Mouse (Mus musculus) cerebellum, adult 18-20 months (tissue): Measurements from ENCODE around the gene Sppl2b.
"Not testable (repeated sequence)": the region's sequence is repeated elsewhere in the genome, so short reads cannot be mapped to it uniquely, and the experiment has no call there.

ENCODE experiments used
- DNase-seq, 2 experiments: peaks; one replicate each; pipeline ENCODE4 v3.0.0; 2021

The Sppl2b gene

DNA sequence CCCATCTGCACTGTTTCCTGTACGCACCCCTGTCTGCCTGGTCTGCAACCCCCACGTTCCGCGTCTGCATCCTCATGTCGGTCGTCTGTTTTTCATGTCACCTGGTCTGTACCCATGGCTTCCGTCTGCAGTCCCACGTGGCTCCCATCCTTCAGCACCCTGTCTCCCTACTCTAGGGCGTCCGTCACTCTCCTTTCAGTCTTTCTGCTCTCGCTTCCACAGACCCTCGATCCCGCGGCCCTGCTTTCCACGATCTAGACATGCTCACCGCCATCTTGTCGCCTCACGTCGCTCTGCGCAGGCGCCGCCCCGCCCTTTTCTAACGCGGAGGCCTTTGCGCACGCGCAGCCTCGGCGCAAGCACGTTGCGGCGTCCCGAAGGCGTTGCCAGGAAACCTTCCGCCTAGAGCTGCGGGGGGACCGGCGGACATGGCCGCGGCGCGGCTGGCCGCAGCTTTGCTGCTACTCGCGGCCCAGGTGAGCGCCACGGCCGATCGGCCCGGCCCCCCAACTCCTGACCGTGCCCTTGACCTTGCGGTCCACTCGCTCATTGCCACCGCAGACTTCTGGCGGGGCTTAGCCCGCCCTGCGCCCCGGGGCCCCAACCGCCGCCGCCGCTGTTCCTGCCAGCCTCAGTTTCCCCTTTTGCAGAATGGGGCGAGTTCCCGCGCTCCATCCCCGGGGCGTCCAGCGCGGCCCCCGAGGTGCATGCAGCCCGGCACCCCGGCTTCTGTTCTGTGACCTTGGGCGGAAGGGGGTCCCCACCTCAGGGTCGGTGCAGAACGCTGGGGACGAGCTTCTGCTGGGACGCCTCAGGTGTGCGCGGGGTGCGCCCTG is at the start of gene Sppl2b, which contains the start of gene Lsm7:
TSS of gene Sppl2b (plus strand) at position 363 of the 836 bp plus-strand sequence.
TSS of gene Lsm7 (minus strand) at position 297 of the 836 bp plus-strand sequence.
- DNase-seq = peak; percentile 95 to 99

DNA sequence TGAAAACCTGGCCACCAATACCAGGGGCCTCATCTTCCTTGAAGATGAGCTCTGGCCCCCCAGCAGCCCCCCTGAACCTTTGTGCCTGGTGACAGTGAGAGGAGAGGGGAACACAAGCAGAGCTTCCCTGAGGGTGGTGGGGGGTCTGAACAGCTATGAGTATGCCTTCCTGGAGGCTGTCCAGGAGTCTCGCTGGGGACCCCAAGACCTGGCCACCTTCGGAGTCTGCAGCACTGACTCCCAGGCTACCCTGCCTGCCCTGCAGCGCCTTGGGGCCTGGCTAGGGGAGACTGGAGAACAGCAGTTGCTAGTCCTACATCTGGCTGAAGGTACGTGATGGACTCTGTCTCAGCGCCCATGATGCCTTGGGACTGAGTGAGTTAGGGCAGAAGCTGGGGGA is 49.8 kb upstream of the Sppl2b start:
- no peak for DNase-seq

DNA sequence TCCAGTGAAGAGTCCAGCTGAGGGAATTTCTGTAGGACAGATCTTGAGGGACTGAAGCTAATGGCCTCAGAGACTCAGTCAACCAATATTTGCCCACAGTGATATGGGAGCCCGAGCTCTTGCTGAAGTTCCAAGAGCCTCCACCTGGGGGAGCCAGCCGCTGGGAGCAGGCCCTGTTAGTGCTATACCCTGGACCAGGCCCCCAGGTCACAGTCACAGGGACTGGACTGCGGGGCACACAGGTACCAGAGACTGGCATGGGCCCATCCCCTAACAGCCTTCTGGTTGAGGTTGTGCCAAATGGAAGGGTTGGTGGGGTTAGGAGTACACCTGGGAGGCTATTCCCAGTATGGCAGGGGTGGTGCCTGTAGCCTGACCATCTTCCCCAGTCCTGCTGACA is 49.1 kb upstream of the Sppl2b start:
- peak; percentile 86 to 89 for DNase-seq

DNA sequence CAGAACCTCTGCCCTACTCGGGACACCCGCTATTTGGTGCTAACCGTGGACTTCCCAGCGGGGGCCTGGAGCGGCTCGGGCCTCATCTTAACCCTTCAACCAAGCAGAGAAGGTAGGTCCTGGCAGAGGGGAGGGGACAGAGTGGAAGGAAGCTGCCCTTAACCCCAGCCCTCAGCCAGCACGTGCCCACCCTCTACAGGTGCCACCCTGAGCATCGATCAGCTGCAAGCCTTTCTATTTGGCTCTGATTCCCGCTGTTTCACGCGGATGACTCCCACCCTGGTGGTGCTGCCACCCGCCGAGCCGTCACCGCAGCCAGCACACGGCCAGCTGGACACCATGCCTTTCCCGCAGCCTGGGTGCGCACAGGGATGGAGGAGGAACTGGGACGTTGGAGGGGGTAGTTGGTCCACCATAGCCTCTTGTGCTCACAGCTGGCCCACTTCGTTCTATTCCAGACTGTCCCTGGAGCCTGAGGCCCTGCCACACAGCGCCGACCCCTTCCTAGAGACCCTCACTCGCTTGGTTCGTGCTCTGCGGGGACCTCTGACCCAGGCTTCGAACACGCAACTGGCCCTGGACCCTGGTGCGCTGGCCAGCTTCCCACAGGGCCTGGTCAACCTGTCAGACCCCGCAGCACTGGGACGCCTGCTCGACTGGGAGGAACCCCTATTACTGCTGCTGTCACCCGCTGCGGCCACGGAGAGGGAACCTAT is 48.6 kb upstream of the Sppl2b start:
- DNase-seq = no peak

DNA sequence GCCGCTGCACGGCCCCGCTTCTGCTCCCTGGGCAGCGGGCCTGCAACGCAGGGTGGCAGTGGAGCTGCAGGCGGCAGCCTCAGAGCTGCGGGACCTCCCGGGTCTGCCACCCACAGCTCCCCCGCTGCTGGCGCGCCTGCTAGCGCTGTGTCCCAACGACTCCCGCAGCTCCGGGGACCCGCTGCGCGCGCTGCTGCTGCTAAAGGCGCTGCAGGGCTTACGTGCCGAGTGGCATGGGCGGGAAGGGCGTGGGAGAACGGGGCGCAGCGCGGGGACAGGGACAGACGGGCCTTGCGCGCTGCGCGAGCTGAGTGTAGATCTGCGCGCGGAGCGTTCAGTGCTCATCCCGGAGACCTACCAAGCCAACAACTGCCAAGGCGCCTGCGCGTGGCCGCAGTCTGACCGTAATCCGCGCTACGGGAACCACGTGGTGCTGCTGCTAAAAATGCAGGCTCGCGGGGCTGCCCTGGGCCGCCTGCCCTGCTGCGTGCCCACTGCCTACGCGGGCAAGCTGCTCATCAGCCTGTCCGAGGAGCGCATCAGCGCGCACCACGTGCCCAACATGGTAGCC is 47.9 kb upstream of the Sppl2b start:
- DNase-seq = peak; percentile 87 to 89

DNA sequence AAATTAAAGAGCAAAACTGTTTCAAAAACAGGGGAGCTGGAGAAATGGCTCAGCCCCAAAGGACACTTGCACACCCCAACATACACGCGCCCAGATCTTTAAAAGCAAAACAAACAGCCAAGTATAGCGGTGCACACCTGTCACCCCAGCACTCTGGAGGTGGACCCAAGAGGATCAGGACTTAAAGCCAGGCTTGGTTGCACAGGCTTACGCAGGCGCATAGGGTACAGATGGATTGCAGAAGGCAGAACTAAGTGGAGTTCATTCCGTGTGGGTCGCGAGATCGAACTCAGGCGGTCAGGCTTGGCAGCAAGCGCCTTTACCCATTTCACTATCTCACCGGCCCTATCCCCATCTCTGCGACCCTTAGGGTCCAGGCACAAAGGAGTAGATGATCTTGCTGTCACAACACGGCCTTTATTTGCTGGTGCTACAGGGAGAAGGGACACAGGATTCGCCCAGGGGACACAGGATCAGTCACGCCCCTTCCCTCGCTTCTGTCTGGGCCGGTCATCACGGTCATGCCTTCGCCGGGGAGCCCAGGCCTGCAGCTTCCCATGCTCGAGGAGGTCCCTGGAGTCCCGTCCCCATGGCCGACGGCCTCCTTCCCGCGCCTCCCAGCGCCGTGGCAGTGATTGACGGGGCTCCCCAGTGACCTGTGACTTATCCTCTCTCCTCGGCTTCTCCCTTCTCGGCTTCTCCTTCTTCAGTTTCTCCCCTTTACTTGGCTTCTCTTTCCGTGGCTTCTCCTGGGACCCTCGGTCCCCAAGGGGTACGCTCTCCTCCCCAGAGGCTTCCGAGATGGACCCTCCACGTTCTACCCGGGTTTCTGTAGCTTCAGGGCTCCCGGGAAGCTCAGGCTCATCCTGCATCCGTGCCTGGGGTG is 46.7 kb upstream of the Sppl2b start:
- peak in 1 of 2 experiments; percentile 27 for DNase-seq

DNA sequence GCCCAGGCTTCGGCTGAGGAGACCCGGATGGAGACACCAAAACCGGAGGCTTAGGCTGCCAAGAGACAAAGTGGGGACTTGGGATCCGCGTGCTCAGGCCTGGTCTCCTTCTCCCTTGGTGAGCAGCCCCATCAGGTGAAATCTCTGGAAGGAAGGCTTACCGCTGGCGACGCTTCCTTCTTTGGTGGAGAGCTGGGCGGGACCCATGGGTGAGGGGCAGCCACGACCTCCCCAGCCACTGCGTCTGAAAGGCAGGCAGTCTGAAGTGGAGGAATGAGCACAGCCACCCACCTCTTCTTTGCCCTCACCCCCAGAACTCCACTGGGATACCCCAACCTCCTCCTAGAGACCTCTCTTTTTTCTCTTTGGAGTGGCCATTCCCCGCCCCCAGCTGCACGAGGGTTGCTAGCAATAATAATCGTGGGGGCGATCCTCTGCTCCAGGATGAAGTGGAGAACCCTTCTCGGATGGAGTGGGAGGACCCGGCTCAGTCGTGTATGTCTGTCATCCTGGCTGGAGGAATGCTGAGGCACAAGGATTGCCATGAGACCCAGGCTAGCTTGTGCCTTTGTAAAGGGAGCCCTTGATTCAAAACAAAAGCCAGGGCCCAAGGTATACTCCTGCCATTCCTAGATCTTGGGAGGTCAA is 46.0 kb upstream of the Sppl2b start:
- DNase-seq = no peak

DNA sequence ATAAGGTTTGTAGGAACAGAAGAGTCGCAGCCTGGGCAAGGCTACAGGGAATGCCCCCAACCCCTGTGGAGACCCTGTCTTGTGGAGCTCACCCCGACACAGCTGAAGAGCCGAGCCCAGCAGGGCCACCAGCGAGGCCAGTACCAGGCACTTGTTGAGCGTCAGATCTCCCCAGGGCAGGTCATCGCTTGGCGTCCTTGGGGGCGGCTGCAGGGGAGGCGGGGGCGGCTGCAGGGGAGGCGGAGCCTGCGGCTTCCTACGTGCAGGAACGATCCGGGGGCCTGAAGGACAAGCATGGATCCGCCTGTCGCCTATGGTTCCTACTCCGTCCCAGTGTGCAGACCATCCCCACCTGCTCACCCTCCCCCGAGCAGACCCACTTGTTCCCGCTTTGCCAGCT is 45.0 kb upstream of the Sppl2b start:
- DNase-seq = no peak

DNA sequence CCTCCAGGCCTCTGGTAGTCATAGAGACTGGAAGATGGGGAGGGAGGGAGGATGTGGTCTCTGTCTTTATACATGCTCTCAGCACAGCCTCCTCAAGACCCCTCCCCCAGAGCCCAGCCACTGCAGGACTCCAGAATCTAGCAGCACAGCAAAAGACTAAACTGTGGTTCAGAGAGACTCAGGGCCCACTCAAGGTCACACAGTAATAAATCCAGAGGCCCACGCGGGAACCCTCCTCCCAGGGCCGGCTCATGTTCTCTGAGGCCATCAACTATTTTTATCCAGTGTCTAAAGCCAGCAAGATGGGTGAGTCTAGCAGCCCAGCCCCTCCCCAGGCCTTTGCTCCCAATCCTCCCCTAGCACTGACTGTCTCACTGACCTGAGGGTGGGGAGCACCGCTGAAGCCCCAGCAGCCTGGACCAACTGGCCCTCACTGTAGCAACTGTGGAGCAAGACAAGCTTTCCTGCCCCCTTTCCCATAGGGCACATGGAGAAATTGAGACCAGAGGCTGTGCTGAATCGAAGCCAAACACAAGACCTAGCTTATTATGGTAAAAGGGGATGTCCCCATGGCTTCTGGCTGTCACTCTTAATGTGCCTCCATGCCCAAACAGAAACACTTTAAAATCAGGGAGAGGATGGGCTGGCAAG is 42.6 kb upstream of the Sppl2b start:
- no peak for DNase-seq

DNA sequence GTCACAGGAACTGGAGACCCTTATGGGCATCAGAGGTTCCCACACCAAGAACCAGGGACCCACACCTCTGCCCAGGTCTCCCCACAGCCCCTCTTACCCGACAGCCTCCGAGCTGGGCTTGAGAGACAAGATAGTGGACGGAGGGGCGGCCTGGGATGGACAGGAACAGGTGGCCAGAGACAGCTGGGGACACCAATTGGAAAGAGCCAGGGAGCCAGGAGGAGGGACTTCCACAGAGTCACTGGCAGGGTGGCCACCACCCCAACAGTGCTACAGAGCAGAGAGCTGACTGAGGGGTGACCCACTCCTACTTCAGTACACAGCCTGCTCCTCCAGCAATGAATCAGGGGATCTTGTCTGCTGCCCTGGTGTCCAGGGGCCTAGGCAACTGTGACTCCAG is 41.7 kb upstream of the Sppl2b start, which contains the start of gene Jsrp1:
TSS of gene Jsrp1 (minus strand) at position 133 of the 400 bp plus-strand sequence.
- no peak for DNase-seq

DNA sequence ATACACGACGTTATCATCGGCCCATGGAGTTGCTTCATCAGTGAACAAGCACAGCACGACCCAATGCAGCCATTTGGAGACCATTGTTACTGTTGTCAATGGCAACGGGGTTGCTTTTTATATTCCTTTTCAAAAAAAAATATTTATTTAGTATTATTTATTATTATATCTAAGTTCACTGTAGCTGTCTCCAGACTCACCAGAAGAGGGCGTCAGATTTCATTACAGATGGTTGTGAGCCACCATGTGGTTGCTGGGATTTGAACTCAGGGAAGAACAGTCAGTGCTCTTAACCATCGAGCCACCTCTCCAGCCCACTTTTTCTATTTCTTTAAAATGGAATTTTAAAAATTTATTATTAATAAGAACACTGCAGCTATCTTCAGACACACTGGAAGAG is 40.3 kb upstream of the Sppl2b start:
- no peak for DNase-seq

DNA sequence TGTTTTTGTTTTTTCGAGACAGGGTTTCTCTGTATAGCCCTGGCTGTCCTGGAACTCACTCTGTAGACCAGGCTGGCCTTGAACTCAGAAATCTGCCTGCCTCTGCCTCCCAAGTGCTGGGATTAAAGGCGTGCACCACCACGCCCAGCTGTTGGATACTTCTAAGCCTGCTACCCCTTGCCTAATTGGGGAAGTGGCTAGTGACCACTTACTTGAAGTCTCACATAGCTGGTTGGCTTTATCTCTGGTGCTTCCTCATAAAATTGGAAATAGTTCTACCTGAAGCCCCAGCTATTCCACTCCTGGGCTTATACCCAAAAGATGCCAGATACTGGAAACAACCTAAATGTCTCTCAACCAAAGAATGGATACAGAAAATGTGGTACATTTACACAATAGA is 38.8 kb upstream of the Sppl2b start:
- not testable (repeated sequence) for DNase-seq

DNA sequence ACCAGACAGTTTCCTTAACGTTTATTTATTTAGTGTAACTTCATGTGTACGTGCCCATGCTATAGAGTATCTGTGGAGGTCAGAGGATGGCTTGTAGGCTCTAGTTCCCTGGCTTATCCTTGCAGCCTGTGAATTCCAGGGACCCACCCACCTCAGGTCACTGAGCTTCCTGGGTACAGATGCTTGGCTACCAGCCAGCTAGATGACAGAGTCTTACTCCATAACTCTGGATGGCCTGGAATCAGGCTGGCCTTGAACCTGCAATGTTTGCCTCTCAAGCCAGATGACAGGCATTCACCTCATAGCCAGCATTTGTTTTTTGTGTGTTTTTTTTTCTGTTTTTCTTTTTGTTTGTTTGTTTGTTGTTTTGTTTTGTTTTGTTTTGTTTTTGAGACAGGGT is 37.9 kb upstream of the Sppl2b start:
- DNase-seq = no peak

DNA sequence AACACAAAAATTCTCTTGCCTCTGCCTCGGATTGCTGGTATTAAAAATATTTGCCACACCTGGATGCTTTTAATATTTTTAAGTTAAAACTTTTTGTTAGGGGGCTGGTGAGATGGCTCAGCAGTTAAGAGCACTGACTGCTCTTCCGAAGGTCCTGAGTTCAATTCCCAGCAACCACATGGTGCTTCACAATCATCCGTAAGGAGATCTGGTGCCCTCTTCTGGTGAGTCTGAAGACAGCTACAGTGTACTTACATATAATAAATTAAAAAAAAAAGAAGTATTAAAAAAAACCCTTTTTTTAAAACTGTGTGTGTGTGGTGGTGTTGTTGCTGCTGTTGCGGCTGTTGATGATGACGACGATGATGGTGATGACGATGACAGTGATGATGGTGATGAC is 37.1 kb upstream of the Sppl2b start:
- not testable (repeated sequence) for DNase-seq

DNA sequence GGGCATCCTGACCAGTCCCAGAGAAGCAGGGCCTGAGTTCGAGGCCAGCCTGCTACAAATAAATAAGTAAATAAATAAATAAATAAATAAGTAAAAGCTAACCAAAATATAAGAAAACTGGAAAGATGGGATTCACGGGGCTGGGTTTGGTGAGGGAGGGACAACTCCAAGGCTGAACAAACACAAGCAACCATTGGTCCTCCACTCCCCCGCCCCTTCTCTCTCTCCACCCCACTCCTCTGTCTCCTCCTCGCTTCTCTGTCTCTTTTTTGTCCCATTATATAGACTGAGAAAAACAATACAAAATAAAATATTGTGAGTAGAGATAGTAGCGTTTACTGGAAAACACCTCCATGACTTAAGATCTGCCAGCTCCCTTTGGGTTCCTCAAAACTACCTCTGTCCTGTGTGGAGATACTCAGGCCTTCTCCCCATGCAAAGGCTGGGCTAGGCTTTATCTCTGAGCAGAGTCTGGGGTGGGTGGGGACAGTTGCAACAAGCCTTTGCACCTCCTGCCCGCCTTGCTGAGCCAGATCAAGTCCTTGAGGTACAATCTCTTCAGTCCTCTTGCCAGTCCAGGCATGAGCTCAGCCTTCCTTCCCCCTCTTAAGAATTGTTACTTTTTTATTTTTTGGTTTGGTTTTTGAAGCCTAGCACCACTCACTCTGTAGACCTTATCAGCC is 36.3 kb upstream of the Sppl2b start:
- no peak for DNase-seq

DNA sequence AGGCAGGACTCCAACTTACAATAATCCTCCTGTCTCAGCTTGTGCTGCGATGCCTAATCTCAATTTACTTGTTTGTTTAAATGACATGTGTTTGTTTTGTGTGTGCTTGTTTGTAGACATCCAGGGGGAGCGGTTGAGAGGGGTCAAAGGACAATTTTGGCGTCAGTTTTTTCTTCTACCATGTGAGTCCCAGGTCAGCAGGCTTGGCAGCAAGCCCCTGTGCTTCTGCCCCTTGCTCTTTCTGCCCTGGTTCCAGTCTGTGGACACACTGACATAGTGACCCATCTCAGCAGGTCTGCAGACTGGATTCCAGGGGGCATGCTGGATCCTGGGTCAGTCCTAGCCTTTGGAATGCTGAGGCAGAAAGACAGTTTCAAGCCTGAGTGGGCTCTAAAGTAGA is 35.7 kb upstream of the Sppl2b start:
- DNase-seq = no peak

DNA sequence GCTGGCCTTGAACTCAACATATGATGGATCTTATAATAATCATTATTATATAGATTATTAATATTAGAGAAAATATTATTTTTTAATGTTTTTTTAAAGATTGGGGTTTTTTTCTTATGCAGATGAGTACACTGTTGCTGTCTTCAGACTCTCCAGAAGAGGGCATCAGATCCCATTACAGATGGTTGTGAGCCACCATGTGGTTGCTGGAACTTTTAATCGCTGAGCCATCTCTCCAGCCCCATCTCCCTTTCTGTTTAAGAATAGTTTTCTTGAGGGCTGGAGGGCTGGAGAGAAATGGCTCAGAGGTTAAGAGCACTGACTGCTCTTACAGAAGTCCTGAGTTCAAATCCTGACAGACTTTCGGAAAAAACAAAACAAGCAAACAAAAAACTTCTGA is 33.1 kb upstream of the Sppl2b start:
- DNase-seq = peak; percentile 58 to 59

DNA sequence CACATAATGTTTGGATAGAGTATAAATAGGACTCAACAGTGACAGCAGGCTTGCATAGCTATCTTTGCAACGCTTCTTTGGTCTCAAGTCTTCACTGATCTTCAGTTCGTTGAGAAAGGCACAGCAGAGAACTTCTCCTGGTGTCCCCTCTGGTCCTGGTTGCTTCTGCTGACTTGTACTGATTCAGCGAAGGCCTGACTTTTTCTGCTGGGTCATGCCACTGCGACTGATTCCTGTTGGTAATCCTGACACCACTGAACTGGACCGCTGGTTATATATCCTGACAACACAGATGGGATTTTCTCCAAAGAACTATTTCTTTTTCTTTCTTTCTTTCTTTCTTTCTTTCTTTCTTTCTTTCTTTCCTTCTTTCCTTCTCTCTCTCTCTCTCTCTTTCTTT is 32.5 kb upstream of the Sppl2b start:
- no peak for DNase-seq

DNA sequence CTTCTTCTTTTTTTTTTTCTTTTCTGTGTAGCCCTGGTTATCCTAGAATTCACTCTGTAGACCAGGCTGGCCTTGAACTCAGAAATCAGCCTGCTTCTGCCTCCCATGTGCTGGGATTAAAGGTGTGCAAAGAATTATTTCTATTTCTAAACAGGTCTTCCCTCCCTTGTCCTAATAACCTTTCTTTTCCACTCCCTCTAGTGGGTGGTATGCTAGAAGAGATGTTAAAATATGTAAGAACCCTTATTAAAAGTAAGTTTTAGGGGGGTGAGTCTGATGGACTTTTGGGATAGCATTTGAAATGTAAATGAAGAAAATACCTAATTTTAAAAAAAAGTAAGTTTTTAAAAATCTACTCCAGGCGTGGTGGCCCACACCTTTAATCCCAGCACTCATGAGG is 31.8 kb upstream of the Sppl2b start:
- DNase-seq = no peak

DNA sequence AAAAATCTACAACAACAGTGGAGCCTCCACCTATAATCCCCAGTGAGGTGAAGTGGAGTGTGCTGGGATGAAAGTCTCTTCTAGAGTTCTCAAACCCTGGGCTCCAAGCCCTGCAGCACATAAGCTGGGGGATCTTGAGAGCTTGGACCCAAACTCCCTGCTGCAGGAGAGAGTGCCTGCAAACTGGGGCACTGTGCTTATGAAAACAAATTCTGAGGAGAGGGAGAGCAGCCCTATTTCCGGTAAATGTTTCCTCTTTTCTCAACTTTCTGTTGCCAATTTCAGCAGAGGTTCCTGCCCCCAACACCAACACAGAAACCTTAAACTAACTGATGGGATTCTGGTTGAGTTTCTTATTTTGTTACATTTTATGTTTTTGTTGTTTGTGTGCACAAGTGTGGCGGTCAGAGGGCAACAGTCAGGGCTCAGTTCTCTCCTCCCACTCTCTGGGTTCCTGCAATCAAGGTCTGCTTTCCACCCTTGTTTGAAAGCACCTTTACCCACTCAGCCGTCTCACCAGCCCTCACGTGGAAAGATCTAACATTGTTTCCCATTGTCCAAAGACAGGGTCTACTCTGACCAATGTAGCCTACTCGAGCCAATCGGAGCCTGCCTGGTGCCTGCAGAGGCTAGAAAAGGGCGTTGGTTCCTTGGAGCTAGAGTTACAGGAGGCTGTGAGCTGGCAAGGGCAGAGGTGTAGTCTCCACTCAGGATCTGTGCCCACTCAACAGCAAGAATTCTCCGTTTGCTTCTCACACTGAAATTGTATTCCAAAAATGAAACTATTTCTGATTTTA is 31.0 kb upstream of the Sppl2b start:
- no peak for DNase-seq
